Mouse (Mus musculus) embryonic fibroblast, embryonic 13.5 days (primary cell): Measurements from ENCODE around the gene Fbxw4. TPM values are rescaled to one million over a fixed set of nuclear protein-coding genes. Genes with fewer than 3 reads are reported as not detected.

ENCODE experiments used
- H3K27ac ChIP-seq: 2 replicates; pipeline ENCODE4 v1.5.1; 2012; ENCODE audit warnings: low read length, control low read depth, inconsistent platforms; ENCODE audit not compliant: insufficient read depth
- H3K4me1 ChIP-seq: 2 replicates; pipeline ENCODE4 v1.6.1; 2011; ENCODE audit warnings: low read length; ENCODE audit not compliant: control insufficient read depth, insufficient read depth
- H3K4me3 ChIP-seq: 2 replicates; pipeline ENCODE4 v1.5.1; 2011; ENCODE audit warnings: mild to moderate bottlenecking, control low read depth, low read length; ENCODE audit not compliant: insufficient read depth
- CTCF ChIP-seq: IDR thresholded peaks from 2 replicates; pipeline ENCODE4 v1.5.1; 2011; ENCODE audit warnings: mild to moderate bottlenecking, control low read depth, low read length, moderate library complexity, borderline replicate concordance; ENCODE audit not compliant: insufficient read depth
- POLR2A ChIP-seq: IDR thresholded peaks from 2 replicates; pipeline ENCODE4 v1.6.1; 2011; ENCODE audit warnings: low read depth, mild to moderate bottlenecking, control low read depth, low read length, moderate library complexity
- polyA plus RNA-seq: library from polyadenylated mRNA; stranded (reverse); fragments of >200 nt; gene quantifications from 2 replicates; pipeline ENCODE4 v1.2.4, GENCODE M21; 2011; ENCODE audit warnings: low read depth; ENCODE audit not compliant: missing spikeins, insufficient read length

The Fbxw4 gene
- polyA plus RNA-seq, 1 experiment = 18.0 TPM

GRCm38 (mm10) chr19:45530200-45530995 is 129.7 kb downstream of the Fbxw4 start:
- H3K4me1 ChIP-seq = no peaks in the 10 kb centered on the region; the same call in 1 of the 2 replicates
- no peak overlapping the region for H3K27ac ChIP-seq
- no peak overlapping the region for H3K4me3 ChIP-seq
- no peak for TF ChIP-seq CTCF
- TF ChIP-seq POLR2A = no peak

DNA sequence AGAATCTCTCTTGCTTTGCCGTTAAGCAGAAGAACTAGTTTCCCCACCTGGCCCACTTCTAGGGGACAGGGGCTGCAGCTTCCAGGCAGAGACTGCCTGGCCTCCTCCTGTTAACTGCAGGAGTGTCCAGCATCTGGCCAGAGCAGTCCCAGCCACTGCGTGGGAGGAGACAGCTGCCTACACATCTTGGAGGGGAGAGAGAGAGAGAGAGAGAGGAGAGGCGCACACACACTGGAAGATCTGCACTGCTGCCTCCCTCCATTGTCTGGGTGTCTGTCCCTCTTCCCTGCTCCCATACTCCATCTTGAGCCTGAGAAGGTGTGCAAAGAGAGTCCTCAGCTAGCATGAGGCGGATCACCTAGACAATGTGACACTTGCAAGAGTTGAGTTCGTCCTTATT is 130.8 kb downstream of the Fbxw4 start:
- Histone ChIP-seq H3K4me1 (no peaks in the 10 kb centered on the region; the same call in 1 of the 2 replicates), H3K27ac (no peak overlapping the region)

More for the DNA sequence above, 130.8 kb downstream of the Fbxw4 start:
- H3K4me3 ChIP-seq = no peak overlapping the region
- TF ChIP-seq CTCF = no peak
- TF ChIP-seq POLR2A = no peak

Other genes starting within 250 kb of the Fbxw4 start
- 5.1 and 5.6 TPM in 2 replicates for gene Poll, start 99.8 kb downstream of the Fbxw4 start, polyA plus RNA-seq
- 20.8 and 26.7 TPM in 2 replicates for gene Gm17018, start 99.7 kb downstream of the Fbxw4 start, polyA plus RNA-seq
- gene Fgf8, start 82.6 kb upstream of the Fbxw4 start, polyA plus RNA-seq = not detected in 2 replicates
- gene Npm3, start 89.3 kb upstream of the Fbxw4 start, polyA plus RNA-seq = 95.8 and 99.4 TPM in 2 replicates
- gene Mgea5, start 123.5 kb upstream of the Fbxw4 start, polyA plus RNA-seq = 87.3 and 87.4 TPM in 2 replicates
- not detected in 2 replicates for gene Kcnip2, start 155.7 kb upstream of the Fbxw4 start, polyA plus RNA-seq